Mouse (Mus musculus): ENCODE measurements around the gene Ago1. TPM values are rescaled to one million over a fixed set of nuclear protein-coding genes. Genes with fewer than 3 reads are reported as not detected.

Gene Ago1
- total RNA-seq, 1 experiment from 2014 or later: 29.3 TPM

DNA sequence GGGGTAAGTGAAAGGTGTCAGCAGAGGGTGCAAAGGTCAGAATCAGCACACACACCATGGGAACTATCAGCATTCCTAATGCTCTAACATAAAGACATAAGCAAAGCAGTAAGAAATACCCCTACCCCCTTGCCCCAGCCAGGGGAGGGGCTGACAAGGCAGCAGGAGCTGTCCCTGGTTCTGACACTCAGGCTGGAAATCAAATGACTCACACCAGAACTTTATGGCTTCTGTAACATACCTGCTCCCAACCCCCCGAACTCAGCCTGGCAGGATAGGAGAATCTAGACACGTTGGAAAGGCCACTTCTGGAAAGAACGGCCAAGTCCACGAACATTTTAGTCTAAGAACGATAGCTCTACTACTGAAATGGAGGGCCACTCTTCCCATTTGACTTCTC lies 4.6 kb upstream of the Ago1 start:
- DNase-seq: peak; percentile 11

GRCm38 (mm10) chr4:126469334-126469733 lies 951 bp upstream of the Ago1 start:
- no peak for DNase-seq

- DNase-seq: no peak
These were observed 542 bp upstream of the Ago1 start for GRCm38 (mm10) chr4:126468925-126469324.

GRCm38 (mm10) chr4:126467721-126468284 lies 580 bp downstream of the Ago1 start:
- DNase-seq: peak; percentile 84

- no peak for DNase-seq
These were observed 2.1 kb downstream of the Ago1 start for GRCm38 (mm10) chr4:126466251-126466750.

GRCm38 (mm10) chr4:126465843-126466242 lies 2.5 kb downstream of the Ago1 start:
- DNase-seq: peak; percentile 27

DNA sequence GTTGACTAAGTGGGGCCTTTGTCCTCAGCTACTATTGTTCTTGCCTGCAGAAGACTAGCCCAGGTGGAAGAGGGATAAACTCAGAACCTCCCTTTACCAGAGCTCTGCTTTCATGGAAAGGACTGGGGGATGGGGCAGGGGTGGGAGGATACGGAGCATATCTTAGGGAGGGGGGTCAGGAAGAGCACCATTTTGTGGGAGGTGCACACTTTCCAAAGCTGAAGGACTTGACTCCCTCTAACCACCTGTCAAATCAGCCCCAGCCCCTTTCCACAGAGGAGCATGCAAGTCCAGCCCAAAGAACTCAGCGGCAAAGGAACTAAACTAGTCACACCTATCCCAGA lies 3.5 kb downstream of the Ago1 start:
- no peak for DNase-seq

DNA sequence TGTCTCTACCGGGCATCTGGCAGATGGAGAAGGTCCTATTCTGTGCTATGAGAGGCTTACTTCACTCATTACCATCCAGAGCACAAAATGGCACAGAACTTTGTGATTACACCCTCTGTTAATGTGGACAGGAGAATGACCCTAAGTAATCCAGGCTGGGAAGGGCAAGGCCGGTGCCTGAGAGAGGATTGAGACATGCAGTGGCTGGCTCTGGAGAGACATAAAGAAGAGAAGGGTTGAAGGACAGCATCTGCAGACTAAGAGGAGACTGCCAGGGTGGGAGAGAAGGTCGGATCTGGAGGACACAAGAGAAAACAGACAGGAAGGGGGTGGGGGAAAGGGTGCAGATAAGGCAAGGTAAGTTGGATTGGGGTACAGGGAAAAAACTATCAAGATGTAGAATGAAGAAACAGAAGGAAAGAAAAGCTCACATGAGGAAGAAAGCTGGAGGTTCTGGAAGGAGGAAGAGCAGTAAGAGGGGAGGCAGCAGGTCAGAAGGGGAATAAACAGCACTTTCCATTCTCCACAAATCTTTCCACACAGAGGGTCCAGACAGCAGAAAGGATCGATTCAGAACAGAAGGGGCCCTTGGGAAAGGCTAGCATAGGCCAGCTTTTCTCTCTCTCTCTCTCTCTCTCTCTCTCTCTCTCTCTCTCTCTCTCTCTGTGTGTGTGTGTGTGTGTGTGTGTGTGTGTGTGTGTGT lies 4.0 kb downstream of the Ago1 start:
- DNase-seq: peak; percentile 24

DNA sequence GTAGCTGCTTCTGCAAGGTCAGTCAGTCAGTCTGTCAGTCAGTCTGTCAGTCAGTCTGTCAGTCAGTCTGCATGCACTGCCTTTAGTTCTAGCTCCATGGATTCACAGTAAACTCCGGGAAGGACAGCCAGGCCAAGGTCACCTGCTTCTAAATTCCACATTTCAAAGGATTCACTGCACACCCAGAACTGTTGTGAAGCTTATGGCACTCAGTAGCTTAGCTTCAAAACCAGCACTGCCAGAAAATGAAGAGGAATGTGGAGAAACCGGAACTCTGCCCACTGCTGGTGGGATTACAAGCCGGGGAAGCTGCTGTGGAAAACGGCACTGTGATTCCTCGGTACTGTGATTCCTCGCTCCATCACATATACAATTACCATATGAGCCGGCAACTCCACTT lies 12.9 kb downstream of the Ago1 start:
- peak; percentile 4 for DNase-seq

- DNase-seq: peak; percentile 16
These were observed 13.7 kb downstream of the Ago1 start for GRCm38 (mm10) chr4:126454547-126455254.

DNA sequence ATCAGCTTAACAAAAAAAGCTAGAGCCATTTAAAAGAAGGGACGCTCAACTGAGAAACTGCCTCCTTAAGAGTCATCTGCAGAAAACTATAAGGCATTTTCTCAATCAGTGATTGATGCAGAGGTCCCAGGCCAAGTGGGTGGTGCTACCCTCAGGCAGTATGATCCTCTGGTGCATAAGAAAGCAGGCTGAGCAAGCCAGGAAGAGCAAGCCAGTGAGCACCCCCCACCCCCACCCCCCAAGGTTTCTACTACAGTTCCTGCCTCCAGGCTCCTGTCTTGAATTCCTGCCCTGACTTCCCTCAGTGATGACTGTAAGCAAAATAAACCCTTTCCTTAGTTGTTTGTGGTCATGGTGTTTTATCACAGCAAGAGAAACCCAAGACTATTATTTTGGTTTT lies 18.1 kb downstream of the Ago1 start:
- no peak for DNase-seq

GRCm38 (mm10) chr4:126447126-126447525 lies 21.3 kb downstream of the Ago1 start:
- no peak for DNase-seq

GRCm38 (mm10) chr4:126444528-126444927 lies 23.9 kb downstream of the Ago1 start:
- DNase-seq: no peak

- no peak for DNase-seq
These were observed 30.1 kb downstream of the Ago1 start for GRCm38 (mm10) chr4:126438261-126438660.

DNA sequence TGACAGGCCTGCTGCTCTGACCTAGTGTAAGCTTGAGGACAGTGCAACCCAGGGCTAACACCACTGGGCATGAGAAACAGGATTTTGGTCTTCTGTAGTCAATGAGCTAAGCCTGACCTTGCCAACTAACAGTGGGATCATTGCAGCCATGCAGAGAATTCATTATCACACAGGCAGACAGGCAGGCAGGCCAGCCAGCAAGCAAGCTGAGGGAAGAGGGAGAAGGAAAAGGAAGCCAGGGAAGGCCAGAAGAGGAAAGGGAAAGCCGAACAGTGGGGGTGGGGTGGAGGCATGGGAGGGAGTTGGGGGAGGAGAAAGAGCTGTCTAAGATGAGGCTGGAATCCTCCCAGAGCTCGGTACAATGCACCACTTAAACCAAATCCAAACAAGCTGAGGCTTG lies 32.1 kb downstream of the Ago1 start:
- no peak for DNase-seq

- no peak for DNase-seq
These were observed 34.3 kb downstream of the Ago1 start for GRCm38 (mm10) chr4:126434094-126434493.

DNA sequence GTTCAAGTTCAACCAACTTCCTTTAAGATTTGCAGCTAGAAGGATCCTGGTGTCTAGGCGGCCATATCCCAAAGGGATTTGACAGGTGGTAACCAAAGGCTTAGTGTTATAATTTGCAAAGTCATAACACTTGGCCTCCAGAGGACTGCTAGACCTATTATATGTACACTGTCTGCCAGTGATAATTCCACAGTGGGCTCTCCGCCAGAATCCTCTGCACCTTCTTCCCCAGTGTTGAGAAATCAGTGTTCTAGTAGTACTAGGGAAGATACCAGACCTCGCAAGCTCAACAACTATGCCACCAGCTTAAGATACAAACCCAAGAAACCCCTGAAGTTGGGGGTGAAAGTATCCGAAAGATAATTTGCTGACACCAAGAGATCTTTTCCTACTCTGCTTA lies 35.2 kb downstream of the Ago1 start:
- no peak for DNase-seq

- DNase-seq: no peak
These were observed 36.6 kb downstream of the Ago1 start for GRCm38 (mm10) chr4:126431746-126432145.

- peak; percentile 98 for DNase-seq
These were observed 38.9 kb downstream of the Ago1 start, which contains the start of gene Ago3 for GRCm38 (mm10) chr4:126429347-126430079. Gene Ago3 (minus strand): TSS chr4:126429556.

GRCm38 (mm10) chr4:126428682-126429346 lies 39.6 kb downstream of the Ago1 start:
- DNase-seq: no peak

- no peak for DNase-seq
These were observed 44.5 kb downstream of the Ago1 start for GRCm38 (mm10) chr4:126423866-126424265.

DNA sequence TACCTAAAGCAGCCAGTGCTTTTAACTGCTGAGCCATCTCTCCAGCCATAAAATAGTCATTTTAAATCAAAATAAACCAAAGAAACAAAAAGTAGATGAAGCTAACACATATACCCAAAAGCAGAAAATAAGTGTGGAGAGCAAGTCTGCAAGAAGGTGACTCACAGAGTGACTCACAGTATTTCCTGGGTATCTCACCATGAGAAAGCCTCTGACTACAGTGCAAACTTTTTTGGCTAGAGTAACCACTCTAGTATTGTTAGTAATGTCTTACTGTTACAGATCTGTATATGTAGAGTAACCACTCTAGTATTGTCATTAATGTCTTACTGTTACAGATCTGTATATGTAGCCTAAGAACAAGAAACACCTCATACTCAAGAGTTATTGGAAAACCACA lies 52.7 kb downstream of the Ago1 start:
- DNase-seq: no peak

Data from adrenal gland, postnatal 14 days (tissue).